Mouse (Mus musculus) neural tube, embryonic 10.5 days (tissue): Measurements from ENCODE around the gene Dffb.

ENCODE experiments used
- DNase-seq: peaks from one replicate; pipeline ENCODE4 v3.0.0-alpha.2; 2017; ENCODE audit warnings: low spot score; ENCODE audit errors: extremely low spot score

Gene Dffb

DNA sequence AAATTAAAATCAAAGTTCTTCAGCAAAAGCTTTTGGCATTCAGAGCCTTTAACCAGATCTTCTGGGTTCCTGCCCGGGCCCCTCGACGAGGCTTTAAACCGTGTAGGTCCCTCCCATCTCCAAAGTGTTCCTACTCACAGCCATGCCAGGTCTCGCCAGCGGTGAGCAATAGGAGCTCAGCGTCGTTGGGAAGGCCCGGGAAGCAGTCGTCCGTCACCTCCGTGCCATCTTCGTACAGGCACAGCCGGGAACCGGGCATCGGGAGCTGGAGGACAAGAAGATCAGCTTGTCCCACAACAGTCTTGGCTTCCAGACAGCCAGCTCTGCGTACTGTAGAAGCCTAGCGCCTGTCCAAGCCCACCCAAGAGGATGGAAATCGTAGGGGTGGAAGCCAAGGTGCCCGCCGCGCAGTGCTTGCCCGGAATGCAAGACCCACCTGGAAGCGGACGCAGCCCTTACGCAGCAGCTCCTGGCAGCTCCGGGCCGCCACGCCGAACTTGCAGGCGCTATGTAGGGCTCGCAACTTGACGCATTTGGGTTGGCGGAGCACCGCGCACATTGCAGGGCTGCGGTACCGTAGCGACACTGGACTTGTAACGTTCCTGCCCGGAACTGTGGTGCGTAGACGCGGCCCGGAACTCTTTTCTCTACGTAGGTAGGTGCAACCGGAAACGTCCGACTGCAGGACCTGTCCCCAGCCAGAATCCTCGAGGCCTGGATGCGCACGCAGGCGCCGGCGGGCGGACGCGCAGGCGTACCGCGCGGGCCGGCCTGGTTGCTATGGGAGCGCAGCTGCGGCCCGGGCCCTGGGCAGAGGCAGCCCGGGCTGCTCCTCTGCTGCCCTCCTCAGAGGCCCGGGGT lies at the start of gene Dffb, which contains the start of gene Cep104:
Dffb (minus strand) TSS at position 696 of the 861 bp plus-strand sequence.
Cep104 (plus strand) TSS at position 764 of the 861 bp plus-strand sequence.
- peak; percentile 94 for DNase-seq

DNA sequence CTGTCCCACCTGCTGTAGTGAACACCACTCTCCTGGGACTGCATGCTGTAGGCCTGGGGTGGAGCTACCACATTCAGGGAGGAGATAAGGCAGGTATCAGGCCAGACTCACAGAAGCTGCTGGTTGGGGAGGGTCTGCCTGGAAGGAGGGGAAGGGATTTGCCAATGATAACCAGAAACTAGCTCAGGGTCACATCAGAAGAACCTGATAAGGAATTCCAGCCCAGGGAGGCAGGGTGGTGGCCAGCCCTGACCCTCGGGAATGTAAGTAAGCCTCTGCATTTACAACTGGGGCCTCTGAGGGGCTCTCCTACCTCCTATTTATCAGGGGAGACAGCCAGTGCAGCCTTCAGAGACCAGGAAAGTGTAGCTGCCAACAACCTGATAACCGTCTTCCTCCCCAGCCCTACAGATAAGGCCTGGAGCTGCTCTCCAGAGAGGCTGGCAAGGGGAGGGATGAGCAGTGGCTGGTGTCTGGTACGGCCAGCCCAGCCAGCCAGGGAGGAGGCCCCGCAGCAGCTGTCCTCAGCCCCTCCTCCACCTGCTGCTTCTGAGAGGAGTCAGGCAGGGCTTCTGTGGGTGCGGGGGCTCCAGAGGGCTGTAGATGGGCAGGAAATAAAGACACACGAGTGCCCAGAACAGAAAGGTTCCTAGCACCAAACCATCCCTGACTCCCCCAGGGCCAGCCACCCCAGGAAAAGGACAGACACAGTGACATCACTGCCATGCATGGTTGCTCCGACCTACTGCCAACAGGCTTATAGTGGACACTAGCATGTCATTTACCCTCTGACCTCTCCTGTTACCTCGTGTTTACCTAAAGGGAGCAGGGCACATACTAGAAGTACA lies 49.1 kb upstream of the Dffb start:
- no peak for DNase-seq

DNA sequence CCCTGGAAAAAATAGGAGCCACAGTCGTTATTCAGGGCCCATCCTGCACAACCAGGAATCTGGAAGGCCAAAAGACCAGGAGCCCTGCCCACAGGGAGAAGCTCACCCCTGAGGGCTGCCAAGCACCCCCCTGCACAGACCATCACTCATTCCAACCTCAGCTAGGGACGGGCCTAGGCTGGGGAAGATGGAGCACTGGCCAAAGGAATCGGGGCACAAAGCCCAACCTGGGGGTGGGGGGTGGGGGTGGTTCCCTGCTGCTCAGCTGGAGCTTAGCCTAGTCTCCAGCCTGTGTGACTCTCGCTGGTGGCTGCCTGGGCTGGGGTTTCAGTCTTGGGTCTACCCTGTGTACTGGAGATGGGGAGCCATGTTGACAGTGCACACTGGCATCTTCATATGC lies 47.9 kb upstream of the Dffb start:
- no peak for DNase-seq

DNA sequence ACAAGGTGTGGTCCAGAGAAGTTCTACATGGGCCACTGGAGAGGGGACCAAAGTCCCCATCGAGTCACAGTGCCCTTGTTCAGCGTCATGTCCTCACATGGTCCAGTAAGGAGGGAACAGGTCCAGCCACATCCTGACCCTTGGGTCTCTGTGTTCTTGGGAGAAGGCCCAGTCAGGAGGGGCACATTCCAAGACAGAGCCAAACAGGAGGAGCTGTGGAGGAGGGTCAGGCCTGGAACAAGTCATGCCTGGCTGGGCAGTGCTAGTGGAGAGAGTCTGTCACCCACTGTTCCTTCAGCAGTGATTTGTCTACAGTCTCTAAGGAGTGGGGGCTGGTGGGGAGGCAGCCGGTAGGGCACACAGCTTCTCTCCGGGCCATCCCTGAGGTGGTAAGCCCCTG lies 47.5 kb upstream of the Dffb start:
- no peak for DNase-seq

DNA sequence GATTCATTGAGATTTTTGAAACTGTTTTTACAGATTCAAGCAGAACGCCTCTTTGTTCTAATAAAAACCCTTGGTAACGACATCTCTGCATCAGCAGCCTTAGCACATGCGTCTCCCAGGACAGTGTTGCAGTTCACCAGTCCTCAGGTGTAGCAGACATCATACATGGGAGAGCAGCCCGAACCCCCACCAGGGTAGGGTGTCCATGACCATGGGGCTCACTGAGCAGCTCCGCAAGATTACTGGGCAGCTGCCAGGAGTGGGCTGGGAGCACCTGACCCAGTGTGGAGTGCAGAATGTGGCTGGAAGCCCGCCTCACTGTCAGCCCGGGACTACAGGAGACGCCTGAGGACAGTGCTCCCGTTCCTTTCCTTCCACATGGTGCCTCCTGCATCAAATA lies 46.5 kb upstream of the Dffb start:
- no peak for DNase-seq

DNA sequence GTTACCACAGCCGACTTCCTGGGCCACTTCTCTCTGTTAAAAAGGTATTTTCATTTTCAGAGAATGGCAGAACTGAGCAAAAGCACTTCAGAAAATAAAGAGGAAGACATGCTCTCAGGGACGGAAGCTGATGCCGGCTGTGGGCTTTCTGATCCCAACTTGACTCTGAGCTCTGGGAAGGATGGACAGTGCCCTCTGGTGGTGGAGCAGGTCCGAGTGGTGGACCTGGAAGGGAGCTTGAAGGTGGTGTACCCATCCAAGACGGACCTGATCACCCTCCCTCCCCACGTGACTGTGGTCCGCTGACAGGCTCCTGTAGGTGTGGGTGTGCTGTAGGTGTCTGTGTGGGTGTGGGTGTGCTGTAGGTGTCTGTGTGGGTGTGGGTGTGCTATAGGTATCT lies 44.6 kb upstream of the Dffb start:
- no peak for DNase-seq

DNA sequence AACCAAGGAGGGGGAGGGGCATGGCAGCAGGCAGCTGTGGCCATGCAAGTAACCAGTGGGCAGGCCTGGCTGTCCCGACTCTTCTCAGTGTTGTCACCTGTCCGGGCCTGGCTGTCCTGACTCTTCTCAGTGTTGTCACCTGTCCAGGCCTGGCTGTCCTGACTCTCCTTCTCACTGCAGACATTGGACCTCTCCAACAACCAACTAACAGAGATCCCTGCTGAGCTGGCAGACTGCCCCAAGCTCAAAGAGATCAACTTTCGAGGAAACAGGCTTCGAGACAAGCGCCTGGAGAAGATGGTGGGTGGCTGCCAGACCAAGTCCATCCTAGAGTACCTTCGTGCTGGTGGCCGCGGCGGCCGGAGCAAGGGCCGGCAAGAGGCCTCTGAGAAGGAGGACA lies 40.5 kb upstream of the Dffb start:
- no peak for DNase-seq

DNA sequence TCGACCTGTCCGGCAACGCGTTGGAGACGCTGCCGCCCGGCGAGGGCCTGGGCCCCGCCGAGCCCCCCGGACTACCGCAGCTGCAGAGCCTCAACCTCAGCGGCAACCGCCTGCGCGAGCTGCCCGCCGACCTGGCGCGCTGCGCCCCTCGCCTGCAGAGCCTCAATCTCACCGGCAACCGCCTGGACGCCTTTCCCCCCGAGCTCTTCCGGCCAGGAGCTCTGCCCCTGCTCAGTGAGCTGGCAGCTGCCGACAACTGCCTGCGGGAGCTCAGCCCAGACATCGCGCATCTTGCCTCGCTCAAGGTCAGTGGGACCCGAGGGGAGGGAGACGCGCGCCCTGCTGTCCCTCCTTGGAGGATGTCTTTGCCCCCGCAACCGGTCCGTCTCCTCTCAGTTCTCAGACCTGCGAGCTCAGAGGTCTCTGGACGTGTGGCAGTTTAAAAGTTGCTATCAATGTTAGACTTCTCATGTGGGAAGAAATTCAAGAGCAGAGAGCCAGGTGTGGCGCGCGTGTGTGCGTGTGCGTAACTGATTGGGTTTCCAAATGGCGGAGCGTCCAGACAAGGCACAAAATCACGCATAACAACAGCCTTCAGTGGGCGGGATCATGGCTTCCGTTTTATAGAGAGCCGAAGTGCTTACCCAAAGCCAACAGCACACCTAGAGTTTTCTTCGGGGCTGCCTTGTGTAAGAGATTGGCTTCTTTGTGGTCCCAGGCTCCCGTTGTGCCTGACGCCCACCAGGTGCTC lies 37.4 kb upstream of the Dffb start:
- DNase-seq, result peak; percentile 26

DNA sequence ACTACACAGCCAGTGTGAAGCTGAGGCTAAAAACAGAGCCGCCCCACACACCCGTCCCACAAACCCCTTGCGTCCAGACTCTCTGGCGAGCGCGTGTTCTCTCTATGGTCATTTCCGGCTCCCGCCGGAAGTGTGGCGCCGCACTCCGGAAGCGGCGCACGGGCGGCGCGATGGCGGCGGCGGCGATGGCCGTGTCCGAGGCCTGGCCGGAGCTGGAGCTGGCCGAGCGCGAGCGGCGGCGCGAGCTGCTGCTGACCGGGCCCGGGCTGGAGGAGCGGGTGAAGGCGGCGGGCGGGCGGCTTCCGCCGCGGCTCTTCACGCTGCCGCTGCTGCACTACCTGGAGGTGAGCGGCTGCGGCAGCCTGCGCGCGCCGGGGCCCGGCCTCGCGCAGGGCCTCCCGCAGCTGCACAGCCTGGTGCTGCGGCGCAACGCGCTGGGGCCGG lies 36.7 kb upstream of the Dffb start, which contains the start of gene Lrrc47:
Lrrc47 (plus strand) TSS at position 86 of the 444 bp plus-strand sequence.
- peak; percentile 88 for DNase-seq

DNA sequence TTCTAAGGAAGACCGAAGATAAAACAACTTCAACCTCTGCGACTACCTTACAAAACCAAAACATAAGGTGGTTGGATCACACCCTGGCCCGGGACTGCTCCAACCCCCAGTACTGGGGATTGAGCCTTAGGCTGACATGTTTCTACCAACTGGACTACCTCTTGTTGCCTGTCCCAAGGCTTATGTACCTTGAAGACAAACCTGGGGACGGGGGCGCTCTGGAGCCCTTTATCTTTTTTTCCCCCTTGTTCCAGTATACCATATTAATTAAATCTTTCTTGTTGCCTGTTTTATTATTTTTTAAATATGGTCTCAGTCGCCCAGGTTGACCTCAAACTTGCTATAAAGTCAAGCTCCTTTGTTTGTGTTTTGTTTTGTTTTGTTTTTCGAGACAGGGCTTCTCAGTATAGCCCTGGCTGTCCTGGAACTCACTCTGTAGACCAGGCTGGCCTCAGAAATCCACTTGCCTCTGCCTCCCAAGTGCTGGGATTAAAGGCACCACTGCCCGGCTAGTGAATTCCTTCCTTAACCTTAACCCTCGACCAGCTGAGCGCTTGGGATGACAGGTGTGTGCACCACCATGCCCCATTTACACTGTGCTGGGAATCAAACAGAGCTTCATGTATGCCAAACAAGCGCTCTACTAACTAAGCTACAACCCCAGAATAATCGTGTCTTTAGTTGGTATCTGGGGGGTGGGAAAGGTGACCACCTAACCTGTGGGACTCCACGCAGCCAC lies 36.1 kb upstream of the Dffb start:
- DNase-seq, result no peak

DNA sequence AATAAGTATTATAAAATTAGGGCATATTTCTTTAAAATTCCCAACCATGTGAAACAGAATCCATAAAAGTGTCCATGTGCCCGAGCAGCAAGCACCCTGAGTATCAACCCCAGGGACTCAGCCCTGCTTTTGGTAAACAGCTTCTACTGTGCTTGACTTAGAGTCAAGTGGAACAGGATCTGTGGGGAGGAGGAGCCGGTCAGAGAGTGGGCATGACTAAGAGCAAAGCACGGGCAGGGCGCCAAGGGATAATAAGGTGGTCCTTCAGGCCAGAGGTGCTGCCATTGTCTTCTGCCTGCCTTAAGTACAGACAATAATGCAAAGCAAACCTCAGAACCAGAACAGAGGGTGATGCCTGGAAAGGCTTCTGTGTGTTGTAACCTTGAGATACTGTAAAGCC lies 32.8 kb upstream of the Dffb start:
- DNase-seq, result no peak

DNA sequence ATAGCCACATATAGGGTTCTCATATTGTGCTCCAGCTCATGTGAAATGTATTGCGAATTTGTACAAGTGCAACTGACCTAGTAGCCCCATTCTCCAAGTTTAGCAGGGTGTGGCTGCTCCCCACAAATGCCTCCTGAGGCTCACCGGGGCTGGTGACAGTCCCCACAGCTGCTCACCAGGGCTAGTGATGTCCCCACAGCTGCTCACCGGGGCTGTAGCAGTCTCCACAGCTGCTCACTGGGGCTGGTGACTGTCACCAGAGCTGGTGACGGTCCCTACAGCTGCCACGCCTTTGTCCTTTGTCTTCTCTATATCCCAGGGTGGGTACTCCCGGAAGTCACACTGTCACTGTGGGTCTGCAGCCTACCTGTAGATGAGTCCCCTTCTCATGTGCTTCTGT lies 31.3 kb upstream of the Dffb start:
- no peak for DNase-seq

DNA sequence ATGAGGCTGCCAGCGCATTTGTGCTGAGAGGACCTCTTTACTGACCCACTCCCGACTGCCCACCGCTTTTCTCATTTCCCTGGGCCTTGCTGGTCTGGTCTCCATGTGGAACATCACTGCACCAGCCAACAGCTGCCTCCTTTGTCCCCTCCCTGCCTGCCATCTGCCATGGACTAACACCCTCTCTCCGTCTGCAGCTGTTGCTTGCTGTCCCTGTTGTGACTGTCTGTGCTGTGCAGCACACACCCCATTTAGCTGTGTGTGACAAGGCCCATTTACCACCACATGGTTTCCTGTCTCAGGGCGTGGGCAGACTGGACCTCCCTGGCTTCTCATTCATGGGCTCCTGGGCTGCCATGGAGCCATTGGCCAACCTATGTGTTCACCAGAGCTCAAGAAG lies 30.6 kb upstream of the Dffb start:
- no peak for DNase-seq

DNA sequence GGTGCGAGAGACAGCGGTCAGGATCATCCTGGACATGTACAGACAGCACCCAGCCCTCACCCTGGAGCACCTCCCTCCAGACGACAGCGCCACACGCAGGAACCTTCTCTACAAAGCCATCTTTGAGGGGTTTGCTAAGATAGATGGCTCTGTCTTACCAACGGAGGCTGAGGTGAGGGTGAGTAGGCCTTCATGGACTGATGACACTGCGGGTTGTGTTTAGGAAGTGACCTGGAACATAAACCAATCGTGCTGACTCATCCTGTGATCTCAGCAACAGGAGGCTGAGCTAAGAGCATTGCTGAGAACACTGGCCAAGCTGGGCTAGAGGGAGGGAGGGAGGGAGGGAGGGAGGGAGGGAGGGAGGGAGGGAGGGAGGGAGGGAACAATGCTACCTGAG lies 18.6 kb upstream of the Dffb start:
- DNase-seq, result no peak

DNA sequence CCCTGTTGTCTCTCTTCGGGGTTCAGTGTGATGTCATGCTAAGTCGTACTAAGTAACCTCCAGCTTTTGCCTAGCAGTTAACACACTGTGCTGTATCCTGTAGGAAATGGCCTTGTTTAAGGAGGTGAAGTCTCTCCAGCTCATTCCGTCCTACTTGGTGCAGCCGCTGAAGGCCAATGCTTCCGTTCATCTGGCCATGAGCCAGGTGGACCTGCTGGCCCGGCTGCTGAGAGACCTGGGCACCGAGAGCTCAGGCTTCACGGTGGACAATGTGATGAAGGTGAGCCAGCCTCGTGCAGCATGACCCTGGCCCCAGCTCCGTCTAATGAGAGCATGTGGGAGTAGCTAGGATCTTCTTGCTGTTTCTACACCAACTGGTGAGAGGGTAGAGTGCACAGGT lies 17.8 kb upstream of the Dffb start:
- no peak for DNase-seq

DNA sequence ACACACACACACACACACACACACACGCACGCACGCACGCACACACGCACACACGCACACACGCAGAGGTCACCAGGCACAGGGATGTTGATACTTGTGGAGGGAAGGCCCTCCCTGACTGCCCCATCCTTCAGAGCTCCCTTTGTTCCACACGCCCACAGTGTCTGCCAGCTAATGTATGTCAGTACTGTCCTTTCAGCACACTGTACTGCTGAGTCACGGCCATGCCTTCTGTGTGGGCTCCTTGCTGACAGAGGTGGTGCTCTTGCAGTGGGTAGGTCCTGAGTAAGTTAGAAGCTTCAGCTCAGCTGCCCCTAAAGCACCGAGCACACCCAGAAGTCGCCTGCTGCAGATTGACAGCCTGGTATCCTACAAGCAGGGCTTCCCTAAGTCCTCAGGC lies 5.5 kb upstream of the Dffb start:
- no peak for DNase-seq

DNA sequence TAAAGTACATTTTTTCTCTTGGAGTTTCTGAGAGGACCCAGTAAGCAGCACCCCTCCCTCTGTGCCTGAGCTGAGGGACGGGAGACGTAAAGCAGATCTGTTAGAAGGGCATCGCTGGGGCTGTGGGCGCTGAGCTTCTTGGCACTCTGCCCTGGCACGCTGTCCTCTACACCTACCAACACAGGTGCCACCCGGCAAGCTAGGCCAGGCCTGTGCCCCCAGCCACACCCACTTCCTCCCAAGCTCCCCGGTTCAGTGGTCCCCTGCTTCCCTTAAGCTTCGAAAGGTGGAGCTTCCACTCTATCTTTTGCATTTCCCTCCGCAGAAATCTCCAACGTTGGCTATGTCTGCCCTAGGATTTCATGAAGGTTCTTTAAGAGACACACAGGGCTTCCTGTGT lies 4.3 kb upstream of the Dffb start:
- no peak for DNase-seq

DNA sequence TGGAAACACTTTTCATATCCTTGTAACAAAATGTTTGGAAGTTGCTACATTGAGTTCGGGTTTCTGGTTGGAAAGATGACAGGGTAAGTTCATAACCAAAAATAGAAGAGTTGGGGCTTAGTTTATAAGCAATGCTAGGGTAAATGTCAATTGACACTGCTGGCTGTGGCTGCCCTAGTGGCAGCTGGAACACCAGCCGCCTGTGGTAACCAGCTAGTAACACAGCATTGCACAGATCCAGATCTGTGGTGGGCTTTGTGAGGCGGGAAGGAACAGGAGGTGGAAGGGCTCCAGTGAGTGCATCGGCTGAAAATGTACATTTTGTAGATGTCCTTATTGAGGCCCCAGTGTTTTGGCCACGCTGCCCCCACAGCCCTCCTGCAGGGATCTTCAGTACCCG lies 842 bp upstream of the Dffb start:
- no peak for DNase-seq

DNA sequence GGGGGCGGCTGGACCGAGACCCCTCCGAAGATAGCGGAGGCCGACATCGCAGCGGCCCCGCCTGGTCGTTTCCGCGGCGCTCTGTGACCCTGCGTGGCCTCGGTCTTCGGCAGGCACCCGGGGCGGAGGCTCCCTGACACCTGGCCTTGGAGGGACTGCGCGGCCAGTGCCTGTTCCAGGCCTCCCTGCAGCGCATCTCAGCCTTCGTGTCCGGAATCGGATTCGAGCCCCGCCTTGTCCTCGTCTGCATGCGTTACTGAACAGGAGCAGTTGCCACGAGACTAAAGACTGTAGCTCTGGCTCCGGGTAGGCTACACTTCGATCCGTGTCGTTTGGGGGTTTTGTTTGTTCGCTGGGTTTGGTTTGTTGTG lies 351 bp upstream of the Dffb start:
- no peak for DNase-seq

DNA sequence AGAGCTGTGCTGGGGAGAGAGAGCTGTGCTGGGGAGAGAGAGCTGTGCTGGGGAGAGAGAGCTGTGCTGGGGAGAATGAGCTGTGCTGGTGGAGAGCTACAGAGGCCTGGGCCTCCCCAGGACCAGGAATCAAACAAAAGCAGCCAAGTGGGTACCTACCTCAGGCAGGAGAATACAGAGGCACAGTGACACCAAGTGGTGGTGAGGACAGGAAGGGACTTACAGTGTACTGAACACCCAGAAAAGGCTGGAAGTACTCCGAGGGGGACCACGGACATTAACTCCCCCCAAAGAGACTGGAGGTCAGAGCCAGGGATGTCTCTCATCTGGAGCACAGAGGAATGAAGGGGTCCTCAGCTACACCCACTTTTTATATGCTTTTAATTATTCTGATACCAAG lies 6.9 kb downstream of the Dffb start:
- no peak for DNase-seq

DNA sequence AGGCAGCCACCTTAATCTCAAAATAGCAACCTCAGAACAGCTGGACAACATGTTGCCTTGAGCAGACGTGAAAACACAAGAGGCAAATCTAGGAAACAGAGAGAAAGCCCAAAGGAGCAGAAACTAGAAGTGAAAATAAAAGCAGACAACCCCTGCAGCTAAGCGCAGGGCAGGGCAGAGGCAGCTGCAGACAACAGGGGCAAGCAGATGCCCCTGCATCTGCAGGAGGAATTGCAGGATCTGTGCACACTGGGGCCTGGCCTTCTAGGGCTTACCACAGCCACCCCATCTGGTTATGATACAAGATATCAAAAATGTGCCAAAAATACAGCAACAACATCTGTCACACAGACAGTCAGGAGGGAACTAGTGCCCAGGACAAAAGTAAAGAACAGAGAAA lies 7.4 kb downstream of the Dffb start:
- DNase-seq, result no peak
